Mouse (Mus musculus) heart, adult 2 months (tissue): ENCODE results near the gene Ccr7. TPM values are rescaled to one million over a fixed set of nuclear protein-coding genes. Genes with fewer than 3 reads are reported as not detected.

Source experiments
- DNase-seq, 2 experiments: peaks; one replicate each; pipeline ENCODE4 v3.0.0; 2021
- H3K27ac ChIP-seq: fragments of 200-600 bp; 2 replicates; pipeline ENCODE4 v1.8.1; 2022
- H3K27me3 ChIP-seq: fragments of 200-500 bp; 2 replicates; pipeline ENCODE4 v1.6.1; 2012; ENCODE audit warnings: mild to moderate bottlenecking, low read length, inconsistent platforms, mixed read lengths; ENCODE audit not compliant: control insufficient read depth, insufficient read depth
- H3K36me3 ChIP-seq: fragments of 200-500 bp; 2 replicates; pipeline ENCODE4 v1.6.1; 2012; ENCODE audit warnings: low read length, inconsistent platforms; ENCODE audit not compliant: control insufficient read depth, insufficient read depth
- H3K4me1 ChIP-seq: fragments of 200-500 bp; 2 replicates; pipeline ENCODE4 v1.6.1; 2011; ENCODE audit warnings: low read length; ENCODE audit not compliant: control insufficient read depth, insufficient read depth
- H3K4me3 ChIP-seq: fragments of 200-600 bp; 2 replicates; pipeline ENCODE4 v1.8.1; 2022
- H3K79me2 ChIP-seq: fragments of 200-500 bp; replicated peaks from 2 replicates; pipeline ENCODE4 v1.6.1; 2012; ENCODE audit warnings: mild to moderate bottlenecking, inconsistent platforms, low read length, moderate library complexity, mixed read lengths; ENCODE audit not compliant: control insufficient read depth, insufficient read depth
- H3K9ac ChIP-seq: fragments of 200-500 bp; 2 replicates; pipeline ENCODE4 v1.6.1; 2012; ENCODE audit warnings: low read depth, mild to moderate bottlenecking, control low read depth, inconsistent platforms, low read length, mixed read lengths
- CTCF ChIP-seq: fragments of 200-600 bp; IDR thresholded peaks from 2 replicates; pipeline ENCODE4 v1.8.1; 2022; ENCODE audit warnings: antibody characterized with exemption, mild to moderate bottlenecking, moderate library complexity
- EP300 ChIP-seq: fragments of 200-500 bp; IDR thresholded peaks from 2 replicates; pipeline ENCODE4 v1.6.1; 2011; ENCODE audit warnings: low read depth, low read length, control low read depth; ENCODE audit not compliant: insufficient read depth
- POLR2A ChIP-seq: fragments of 200-500 bp; IDR thresholded peaks from 2 replicates; pipeline ENCODE4 v1.6.1; 2011; ENCODE audit warnings: mild to moderate bottlenecking, low read depth, low read length, control low read depth; ENCODE audit not compliant: insufficient read depth
- WGBS: fragments of 180-500 bp; shearing (Covaris S2); methylation state at CpG from one replicate; pipeline ENCODE4 v1.1.7; 2018; 5-methylcytosine and 5-hydroxymethylcytosine counted together
- intact Hi-C: fragments of 180-260 bp; cut with DNase I; formaldehyde crosslinking; loops from one replicate; pipeline ENCODE4 v1.15.1; 2025
- polyA plus RNA-seq: library from polyadenylated mRNA; depleted of rRNA; stranded (reverse); fragments of >200 nt; gene quantifications from 2 replicates; pipeline ENCODE4 v1.2.3, GENCODE M21; 2012
- total RNA-seq, 2 experiments: library from RNA; stranded (reverse); gene quantifications; 2 replicates each; pipeline ENCODE4 v1.2.3; 2021

Gene Ccr7
- total and polyA plus RNA-seq, 3 experiments = 0.29 to 2.7 (median 0.59) TPM

DNA sequence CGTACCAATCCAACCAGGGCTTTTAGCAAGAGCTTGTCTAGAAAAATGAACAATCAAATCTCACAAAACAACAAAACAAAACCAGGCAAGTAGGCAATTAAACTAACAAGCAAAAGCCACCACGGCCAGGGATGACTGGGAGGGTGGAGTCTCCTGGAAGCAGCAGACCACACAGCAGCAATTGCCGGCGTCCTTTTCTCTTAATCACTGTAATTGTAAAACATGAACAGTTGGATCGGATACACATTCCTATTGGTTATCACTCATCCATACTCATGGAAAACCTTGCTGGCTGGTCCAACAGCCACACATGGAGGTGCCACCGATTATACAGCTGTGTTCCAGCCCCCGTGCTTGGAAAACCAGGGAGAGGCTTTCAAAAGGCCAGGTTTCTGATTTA lies 37.0 kb downstream of the Ccr7 start:
- H3K9ac ChIP-seq = no peak overlapping the region
- no peaks in the 10 kb centered on the region for H3K27me3 ChIP-seq
- no peak overlapping the region for H3K4me3 ChIP-seq
- H3K4me1 ChIP-seq = peaks cover 5% of the 10 kb centered on the region; the same call in 1 of the 2 replicates
- no peak for DNase-seq
- TF ChIP-seq CTCF (no peak), EP300 (no peak), POLR2A (no peak)
- no peaks in the 10 kb centered on the region for H3K36me3 ChIP-seq
- no peak overlapping the region for H3K27ac ChIP-seq
- intact Hi-C loops = no loop called here
- H3K79me2 ChIP-seq = no peaks in the 10 kb centered on the region
- 84% methylated on average over 7 of the region's 7 CpGs for WGBS

DNA sequence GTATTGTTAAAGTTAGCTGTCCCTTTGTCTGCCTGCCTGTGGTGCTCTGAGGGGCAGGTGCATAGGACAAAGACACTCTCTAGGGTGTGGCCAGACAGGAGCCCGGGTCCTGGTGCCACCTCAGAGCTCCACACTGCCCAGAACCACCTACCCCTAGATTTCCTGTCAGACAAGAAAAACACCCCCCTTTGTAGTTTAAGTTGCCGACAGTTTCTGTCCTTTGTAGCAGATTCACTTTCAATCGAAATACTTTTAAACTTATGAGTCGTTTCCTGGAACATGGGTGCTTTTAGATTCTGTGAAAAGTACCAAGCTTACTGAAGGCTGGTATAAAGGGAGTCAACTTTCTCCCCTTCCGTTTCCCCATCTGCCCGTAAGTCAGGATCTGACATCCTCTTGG lies 38.9 kb downstream of the Ccr7 start:
- whole genome bisulfite sequencing = 54% methylated on average over 6 of the region's 6 CpGs

DNA sequence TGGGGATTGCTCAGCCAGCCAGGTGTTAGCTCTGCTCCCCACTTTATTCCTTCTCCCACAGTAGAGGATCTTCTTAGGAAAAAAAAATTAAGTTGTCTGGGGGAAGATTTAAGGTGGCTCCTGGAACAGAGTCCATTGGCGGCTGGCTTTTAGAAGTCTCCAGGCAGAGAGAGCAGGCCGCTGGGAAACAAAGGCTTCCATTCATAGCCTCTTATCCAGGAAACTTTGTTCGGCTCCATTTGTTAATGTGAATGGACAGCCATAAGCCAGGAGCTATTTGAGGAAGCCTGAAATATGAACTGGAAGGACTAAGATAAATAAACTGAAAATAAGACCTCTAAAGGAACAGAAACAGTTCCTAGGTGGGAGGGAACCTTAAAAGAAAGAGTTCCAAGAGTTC lies 41.8 kb downstream of the Ccr7 start:
- no peaks in the 10 kb centered on the region for H3K36me3 ChIP-seq
- H3K4me3 ChIP-seq = no peak overlapping the region
- 14% methylated on average over 3 of the region's 3 CpGs for WGBS
- DNase-seq = no peak
- no peak overlapping the region for H3K9ac ChIP-seq
- intact Hi-C loops = no loop called here
- H3K79me2 ChIP-seq = no peaks in the 10 kb centered on the region
- H3K4me1 ChIP-seq = no peaks in the 10 kb centered on the region
- no peak for TF ChIP-seq EP300
- TF ChIP-seq POLR2A = no peak
- no peak for TF ChIP-seq CTCF
- no peaks in the 10 kb centered on the region for H3K27me3 ChIP-seq
- no peak overlapping the region for H3K27ac ChIP-seq

More for the DNA sequence above, 38.9 kb downstream of the Ccr7 start:
- intact Hi-C loops = no loop called here
- Histone ChIP-seq H3K4me1 (peaks cover 3% of the 10 kb centered on the region; the same call in 1 of the 2 replicates), H3K4me3 (no peak overlapping the region), H3K9ac (no peak overlapping the region), H3K79me2 (no peaks in the 10 kb centered on the region), H3K36me3 (no peaks in the 10 kb centered on the region), H3K27ac (no peak overlapping the region), H3K27me3 (no peaks in the 10 kb centered on the region)
- no peak for DNase-seq
- TF ChIP-seq POLR2A (no peak), CTCF (no peak), EP300 (no peak)

DNA sequence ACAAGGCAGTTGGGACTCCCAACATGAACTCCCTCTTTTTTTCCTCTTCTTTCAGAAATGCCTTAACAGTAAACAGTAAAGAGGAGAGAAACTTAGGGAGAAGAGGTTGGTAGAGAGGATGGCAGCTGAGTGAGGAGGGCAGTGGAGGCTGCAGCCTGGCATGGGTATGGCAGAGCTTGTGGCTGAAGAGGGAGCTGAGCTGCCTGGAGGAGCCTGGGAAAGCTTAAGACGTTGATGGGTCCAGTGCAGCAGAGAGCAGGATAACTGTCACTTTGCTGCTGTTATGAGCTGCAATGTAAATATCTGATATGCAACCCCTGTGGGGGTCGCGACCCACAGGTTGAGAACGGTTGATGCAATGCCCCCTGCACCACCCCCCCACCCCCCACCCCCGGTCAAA lies 42.2 kb downstream of the Ccr7 start:
- no peak overlapping the region for H3K27ac ChIP-seq
- WGBS = 55% methylated on average over 5 of the region's 5 CpGs
- H3K9ac ChIP-seq = no peak overlapping the region
- intact Hi-C loops = no loop called here
- no peaks in the 10 kb centered on the region for H3K27me3 ChIP-seq
- H3K4me3 ChIP-seq = no peak overlapping the region
- no peaks in the 10 kb centered on the region for H3K36me3 ChIP-seq
- no peaks in the 10 kb centered on the region for H3K4me1 ChIP-seq
- no peaks in the 10 kb centered on the region for H3K79me2 ChIP-seq
- DNase-seq = no peak
- TF ChIP-seq CTCF (no peak), POLR2A (no peak), EP300 (no peak)

DNA sequence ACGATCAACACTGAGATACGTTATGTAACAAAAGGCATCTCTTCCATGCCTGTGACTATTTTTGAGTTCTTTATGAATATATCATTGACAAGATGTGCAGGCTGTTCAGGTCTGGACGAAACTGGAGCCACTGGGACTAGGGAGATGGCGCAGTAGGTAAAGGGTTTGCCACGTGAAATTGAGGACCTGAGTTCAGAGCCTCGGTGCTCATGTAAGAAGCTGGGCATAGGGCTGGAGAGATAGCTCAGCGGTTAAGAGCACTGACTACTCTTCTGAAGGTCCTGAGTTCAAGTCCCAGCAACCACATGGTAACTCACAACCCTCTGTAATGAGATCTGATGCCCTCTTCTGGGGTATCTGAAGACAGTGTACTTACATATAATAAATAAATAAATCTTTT lies 43.2 kb downstream of the Ccr7 start:
- Histone ChIP-seq H3K4me3 (no peak overlapping the region), H3K4me1 (no peaks in the 10 kb centered on the region), H3K27ac (no peak overlapping the region), H3K9ac (no peak overlapping the region), H3K79me2 (no peaks in the 10 kb centered on the region), H3K27me3 (no peaks in the 10 kb centered on the region), H3K36me3 (no peaks in the 10 kb centered on the region)
- no peak for DNase-seq
- intact Hi-C loops = no loop called here
- TF ChIP-seq EP300 (no peak), POLR2A (no peak), CTCF (no peak)
- WGBS = 93% methylated on average over 7 of the region's 7 CpGs

DNA sequence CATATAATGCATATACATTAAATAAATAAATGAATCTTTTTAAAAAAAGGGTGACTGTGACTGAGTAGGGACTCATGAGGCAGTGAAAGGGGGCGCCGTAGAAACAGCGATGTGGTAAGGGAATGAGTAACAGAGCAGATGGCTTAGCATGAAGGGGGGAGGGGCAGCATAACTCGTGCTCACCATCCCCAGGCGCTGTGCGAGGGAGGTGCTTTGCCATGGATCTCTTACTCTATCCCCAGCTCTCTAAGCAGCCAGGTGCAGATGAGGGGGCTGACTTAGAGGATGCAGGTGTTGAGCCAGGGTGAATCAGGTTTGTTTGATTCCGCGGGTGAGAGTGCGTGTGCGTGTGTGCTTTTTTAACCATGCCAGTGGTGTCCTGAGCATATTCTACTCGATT lies 43.7 kb downstream of the Ccr7 start:
- Histone ChIP-seq H3K36me3 (no peaks in the 10 kb centered on the region), H3K27me3 (no peaks in the 10 kb centered on the region), H3K79me2 (no peaks in the 10 kb centered on the region), H3K4me3 (no peak overlapping the region), H3K4me1 (no peaks in the 10 kb centered on the region), H3K9ac (no peak overlapping the region), H3K27ac (no peak overlapping the region)
- DNase-seq = no peak
- 78% methylated on average over 11 of the region's 11 CpGs for WGBS
- TF ChIP-seq EP300 (no peak), POLR2A (no peak), CTCF (no peak)
- intact Hi-C loops = no loop called here
